Mouse (Mus musculus) adrenal gland, adult 8-10 months (tissue): ENCODE data around the gene Emc10. TPM values are rescaled to one million over a fixed set of nuclear protein-coding genes. Genes with fewer than 3 reads are reported as not detected.
A peak's percentile ranks its signal among the peaks of the same experiment; 100 is the strongest.

Experiments used
- DNase-seq: peaks from one replicate; pipeline ENCODE4 v3.0.0; 2022
- total RNA-seq, 4 experiments: library from RNA; stranded (reverse); gene quantifications; 2 replicates each; pipeline ENCODE4 v1.2.4; 2022

Gene Emc10
- total RNA-seq, 4 experiments from 2014 or later, result 99.0 to 119 (median 110) TPM

DNA sequence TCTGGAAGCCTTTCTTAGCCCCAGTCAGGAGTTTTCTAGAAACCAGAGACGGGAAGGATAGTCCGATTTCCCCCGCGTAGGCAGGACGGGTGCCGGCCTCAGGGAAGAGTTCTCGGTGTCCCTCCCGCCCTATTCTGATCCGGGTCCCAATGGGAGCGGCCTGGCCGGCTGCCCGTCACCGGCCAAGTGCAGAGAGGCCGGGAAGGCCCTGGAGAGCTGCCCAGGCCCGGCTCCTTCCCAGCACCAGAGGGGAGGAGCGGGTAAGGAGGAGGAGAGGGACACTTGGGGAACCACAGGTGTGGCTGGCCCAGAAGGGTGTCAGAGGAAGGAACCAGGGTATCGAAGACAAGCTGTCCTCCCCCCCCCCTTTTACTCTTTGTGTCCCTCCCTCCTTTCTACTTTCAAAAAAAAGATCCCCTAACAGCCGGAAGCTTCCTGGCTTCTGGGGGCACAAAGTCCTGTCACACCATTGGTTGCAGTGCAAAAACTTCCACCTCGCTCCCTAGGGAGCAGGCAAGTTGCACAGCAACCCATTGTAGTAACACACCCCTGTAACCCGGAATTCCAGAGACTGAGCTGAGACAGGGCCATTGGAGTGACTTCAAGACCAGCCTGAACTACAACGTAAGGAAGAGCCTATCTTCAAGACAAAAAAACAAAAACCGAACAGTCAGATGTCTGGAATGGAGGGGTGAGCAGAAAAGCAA is 28.9 kb upstream of the Emc10 start:
- DNase-seq, result peak; percentile 76

DNA sequence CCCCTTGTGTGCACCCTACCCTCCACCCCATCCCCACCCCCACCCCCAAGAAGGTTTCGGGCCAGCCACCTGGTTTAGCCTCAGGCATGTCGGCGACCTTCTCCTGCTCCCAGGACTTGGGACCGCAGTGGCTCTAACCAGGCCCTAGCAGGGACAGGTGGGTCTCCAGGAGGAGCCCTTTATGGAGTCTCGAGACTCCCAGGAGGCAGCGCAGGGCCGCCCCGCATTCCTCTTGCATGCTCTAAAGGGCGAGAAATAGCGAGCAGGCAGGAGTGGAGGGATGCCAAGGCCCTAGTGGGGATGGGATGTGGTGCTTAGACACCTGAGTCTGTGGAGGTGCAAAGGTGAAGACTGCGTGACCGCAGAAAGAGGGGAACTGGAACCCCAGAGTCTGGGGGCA is 28.2 kb upstream of the Emc10 start, which contains the start of gene Mybpc2:
Gene Mybpc2, minus strand, starts transcription at position 155 of the 400 bp plus-strand sequence.
- no peak for DNase-seq

DNA sequence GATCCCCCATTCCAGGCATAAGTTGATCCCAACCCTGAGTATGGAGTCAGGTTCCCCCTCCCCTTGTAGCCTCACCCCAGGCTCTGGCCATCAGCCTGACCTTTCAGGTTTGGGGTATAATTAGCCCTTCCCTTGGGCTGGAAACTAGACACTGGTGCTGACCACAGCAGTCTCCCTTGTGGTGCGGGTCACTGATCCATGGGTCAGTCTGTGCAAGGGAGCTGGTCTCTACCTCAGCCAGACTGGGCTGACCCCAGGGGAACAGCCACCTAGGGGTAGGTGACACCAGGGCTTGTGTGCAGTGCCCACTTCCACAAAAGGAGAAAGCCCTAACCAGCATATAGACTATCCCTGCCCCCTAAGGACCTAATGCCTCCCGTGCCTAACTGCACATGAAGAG is 26.7 kb upstream of the Emc10 start:
- no peak for DNase-seq

DNA sequence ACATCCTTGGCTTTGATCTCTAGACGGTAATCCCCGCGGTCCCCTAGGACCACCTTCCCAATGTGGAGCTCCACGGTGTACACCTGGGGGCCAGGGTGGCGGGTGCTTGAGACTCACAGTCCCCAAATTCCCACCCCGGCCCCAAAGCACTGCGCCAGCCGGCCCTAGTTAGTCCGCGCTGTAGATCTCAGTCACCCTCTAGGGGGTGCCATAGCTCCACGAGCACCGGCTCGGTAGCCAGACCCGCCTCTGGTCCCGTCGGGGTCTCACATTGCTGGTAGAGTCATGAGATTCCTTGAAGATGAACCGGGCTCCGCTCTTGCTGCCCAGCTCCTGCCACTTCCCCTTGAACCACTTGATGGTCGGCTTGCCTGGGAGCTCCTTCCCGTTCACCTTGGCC is 25.4 kb upstream of the Emc10 start:
- no peak for DNase-seq

DNA sequence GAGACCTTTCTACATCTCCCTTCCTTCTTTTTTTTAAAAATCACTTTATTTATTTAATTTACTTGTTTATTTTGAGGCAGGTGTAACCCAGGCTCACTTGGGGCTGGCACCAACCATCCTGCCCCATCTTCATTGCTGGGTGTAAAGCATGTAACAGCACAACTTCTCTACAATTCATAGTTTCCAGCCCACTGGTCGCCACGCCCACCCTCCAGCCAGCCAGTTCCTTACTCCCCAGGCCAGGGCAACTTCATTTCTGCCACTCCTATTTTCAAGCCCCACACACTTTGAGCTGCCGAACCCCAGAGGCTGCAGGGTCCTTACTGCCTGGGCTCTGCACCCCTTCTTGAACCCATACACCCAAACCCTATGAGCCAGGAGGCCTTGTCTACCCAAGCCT is 24.7 kb upstream of the Emc10 start:
- DNase-seq, result no peak

DNA sequence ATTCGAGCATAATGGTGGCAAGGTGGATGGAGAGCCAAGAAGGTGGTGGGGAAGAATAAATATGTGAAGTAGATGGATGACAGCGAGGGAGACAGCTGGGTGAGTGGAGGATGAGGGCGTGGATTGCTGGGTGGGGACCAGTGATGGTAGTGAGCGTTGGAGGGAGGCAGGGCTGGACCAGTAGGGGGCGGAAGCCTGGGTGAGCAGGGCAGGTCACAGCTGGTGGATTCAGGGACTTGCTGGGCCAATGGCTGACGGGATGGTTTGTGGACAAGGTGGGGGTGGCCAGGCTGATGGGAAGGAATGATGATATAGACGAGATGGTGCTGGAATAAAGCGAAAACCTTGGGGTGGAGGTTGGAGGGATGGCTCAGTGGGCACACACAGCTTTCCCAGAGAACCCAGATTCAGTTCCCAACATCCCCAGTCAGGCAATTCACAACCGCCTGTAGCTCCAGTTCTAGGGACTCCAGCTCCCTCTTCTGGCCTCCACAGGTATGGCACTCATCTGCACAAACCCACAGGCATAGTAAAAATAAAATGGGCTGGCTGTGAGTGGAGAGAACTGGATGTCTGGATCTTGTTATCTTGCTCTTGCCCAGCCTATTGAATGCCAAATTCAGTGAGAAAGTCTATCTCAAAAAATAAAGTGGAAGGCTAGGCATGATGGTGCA is 23.0 kb upstream of the Emc10 start:
- DNase-seq, result no peak

DNA sequence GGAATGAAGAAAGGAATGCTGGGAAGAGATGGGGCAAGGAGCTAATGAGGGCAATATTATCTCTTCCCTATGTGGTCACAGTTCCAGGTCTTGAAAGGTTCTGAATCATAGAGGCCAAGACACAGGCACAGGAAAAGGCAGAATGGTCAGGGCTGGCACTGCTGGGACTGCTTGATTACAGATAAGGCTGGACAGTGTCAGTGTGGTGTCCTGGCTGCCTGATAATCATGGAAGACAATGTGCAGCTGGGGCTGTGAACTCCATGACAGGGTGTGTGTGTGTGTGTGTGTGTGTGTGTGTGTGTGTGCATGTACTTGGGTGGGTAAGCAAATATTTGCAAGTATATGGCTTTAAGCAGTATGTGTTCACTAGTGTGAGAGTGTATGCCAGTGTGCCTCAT is 11.2 kb upstream of the Emc10 start:
- no peak for DNase-seq

DNA sequence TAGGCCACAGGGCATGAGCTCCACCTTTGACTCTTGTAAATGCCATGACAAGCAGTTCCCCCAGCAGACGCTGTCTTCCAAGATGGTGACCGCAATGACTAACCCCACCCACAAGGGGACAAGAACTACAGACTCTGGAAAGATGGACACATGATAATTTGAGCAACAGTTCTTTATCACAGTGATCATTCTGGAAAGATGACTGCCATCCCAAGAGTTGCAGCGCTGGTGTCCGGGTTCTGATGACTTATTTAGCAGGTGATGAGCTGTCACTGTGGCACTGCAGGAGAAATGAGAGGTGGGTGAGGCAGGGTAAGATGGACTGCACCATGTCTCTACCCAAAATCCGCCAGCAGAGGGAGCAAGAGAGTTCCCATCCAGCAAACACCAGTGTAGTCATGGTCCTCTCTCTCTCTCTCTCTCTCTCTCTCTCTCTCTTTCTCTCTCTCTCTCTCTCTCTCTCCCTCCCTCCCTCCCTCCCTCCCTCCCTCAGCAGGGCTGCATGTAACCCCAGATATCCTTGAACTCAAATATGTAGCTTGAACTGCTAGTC is 5.3 kb upstream of the Emc10 start:
- no peak for DNase-seq

DNA sequence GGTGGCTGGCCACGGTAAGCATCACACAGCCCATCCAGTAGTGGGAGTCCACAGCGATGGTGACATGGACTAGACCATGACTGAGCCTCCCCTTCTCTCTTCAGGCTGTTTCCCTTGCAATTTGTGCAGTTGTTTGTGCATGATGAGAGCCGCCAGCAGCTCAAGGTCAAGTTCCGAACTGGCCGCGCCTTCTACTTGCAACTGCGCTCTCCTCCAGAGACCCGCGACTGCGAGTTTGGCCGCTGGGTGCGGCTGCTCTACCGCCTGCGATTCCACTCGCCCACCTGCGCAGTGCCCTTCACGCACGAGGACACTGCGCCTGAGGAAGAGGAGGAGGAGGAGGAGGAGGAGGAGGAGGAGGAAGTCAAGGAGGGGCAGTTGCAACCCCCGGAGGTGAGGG is 3.7 kb upstream of the Emc10 start:
- no peak for DNase-seq

DNA sequence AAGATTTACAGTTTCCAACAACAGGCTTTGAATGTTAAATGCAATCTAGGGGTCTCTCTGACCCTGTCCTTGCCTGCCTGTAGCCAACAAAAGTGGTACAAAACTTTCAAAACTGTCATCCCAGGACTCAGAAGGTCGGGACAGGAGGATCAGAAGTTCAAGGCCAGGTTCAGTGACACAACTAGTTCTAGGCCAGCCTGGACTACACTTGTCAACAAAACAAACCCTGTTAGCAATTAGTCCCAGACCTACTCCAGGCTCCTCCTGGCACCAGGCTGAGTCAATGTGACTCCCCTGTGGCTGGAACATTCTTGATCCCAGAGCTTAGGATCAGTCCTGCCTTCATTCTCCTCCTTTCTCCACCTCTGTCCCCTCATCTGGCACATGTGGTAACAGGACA is 2.6 kb upstream of the Emc10 start:
- no peak for DNase-seq

DNA sequence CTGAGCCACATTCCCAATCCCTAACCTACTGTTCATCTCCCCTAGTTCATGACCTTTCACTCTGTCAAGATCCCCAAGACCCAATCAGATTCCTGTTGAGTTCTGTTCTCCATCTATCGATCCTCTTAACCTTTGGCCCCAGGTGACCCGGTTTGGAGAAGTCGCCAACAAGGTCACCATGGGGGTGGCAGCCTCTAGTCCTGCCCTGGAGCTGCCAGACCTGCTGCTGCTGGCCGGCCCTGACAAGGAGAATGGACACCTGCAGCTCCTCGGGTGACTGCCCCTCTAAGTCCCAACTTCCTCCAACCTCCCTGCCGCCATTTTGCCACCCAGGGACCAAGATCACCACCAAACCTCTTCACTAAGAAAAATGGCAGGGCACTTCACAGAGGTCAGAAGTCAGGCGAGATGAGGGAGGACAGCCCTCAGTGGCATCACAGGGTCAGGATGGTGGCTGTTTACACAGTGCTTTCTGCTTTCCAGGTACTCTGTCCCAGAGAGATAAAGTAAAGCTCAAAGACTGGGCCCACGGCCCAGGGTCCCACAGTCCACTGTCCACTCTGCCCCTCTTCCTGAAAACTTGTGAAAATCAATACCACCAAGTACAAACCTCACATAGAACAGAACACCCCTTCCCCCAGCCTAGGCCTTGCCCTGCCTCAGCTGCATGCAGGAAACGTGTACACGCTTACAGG is 1.2 kb upstream of the Emc10 start:
- DNase-seq, result no peak

DNA sequence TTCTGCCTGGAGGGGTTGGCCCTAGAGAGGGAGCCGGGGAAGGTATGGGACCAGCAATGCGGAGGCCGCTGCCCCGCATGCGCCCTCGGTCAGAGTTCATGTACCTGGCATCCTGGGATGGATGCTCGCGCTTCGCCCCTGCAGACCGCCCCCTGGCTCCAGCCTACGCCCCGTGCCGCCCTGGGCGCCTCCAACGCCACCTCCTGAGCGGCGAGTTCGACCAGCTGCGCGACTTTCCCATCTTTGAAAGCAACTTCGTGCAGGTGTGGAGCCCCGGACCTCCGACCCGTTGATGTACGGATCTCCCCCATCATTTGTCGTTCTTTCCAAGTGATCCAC is 411 bp upstream of the Emc10 start:
- DNase-seq, result no peak

DNA sequence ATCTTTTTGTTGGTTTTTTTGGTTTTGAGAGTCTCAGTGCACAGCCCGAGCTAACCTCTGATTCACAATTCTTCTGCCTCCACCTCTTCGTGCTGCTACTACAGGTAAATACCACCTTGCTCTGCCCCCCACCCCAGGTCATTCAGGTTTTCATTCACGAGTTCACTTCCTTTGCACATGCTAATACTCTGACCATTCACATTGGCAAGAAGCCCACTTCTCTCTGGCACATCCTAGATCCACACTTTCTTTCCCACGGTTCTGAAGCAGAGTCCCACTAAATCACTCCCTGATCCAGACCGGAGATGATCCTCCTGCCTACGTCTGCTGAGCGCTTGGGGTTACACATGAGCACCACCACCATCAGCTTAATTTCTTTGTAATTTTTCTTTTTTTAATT is 1.2 kb downstream of the Emc10 start:
- no peak for DNase-seq

DNA sequence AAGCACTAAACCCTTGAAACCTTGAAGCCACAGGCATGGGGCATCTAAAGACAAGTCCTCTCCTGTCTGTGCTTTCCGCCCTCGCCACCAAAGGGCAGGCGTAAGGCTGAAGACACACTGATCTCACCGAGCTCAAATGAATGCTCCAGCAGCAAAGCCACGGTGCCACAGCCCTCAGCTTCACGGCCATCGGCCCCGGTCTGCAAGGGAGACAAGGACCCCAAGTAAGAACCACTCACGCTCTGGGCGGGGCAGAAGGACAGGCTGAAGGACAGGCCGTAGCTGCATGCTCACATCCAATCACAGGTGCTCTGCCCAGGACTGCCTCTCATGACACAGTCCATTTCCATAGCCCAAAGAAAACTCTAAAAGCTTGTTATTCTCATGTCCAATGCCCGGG is 1.6 kb downstream of the Emc10 start:
- no peak for DNase-seq

DNA sequence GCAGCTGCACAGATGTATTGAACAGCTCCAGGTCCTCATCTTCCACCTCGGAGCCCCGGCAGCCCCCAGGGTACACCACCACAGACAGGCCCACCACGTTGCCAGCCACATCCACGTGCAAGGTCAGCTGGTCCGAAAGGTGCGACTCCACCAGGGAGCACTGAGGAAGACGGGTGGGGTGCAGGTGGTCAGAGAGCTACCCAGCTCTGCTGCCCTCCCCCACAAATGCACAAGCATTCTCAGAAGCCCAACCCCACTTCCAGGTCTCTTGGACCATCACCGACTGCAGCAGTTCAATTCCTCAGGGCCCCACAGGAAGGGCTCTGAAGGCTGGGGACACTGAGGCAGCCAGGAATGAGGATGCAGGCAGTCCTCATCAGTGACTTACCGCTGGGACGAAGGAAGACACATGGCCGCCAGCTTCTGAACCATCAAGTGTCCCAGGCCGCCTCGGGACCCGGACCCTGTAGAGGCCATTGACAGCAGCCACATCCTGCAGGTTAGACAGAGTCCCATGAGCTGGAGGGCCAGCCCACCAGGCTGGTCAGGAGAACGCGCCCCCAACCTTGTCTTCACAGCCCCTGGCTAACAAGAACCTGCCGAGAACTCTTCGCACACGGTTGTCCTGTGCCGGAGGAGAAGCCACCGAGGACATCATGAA is 4.0 kb downstream of the Emc10 start:
- no peak for DNase-seq

DNA sequence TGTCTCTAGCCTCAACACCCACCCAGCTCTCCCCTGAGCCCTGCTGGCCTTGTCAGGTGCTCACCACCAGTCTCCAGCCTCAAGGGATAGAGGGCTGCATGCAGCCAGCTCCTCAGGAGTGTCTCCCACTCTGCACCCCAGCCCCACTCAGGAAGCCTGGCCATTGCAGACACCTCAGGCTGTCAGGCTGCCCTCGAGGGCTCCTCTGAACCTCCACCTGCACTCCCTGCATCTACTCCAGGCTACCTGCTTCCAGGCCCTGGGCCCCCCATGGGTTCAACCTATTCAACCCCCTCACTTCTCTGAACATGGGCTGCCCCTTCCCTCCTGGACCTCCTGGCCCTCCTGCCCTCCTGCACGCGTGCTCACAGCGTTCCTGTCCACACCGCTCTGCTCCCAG is 4.9 kb downstream of the Emc10 start:
- DNase-seq, result no peak

DNA sequence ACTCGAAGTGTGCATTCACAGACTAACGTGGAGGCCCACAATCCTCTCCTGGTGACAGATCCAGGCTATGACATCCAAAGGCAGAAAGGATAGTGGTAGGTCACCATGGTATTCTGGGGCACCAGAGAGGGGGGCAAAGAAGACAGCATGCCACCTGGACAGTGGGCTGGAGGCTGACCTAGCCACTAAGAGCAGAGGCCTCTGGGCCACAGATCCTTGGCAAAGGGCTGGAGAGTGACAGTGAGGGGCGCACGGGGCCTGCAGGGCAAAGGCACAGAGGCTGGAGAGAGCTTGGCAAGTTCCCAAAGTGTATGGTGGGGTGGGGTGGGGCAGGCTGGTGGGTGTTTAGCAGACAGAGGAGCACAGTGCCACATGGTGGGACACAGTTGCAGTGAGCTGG is 6.0 kb downstream of the Emc10 start:
- no peak for DNase-seq

DNA sequence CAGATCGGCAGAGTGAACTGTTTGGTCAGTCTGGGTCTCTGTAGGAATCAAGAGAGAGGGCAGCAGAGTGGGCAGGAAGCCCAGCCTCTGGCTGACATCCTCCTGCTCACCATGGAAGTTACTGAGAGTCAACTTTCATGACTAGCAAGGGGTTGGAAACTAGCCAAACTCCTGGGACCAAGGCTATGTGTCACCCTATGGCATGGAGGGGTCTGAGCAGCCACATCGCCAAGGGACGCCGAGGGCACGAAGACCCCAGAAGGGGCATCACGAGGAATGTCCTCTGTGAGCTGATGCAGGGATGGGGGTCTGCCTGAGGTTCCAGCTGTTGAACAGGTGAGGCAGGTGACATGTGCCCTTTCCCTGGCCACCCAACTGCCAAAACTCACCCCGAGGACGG is 7.8 kb downstream of the Emc10 start:
- DNase-seq, result no peak

DNA sequence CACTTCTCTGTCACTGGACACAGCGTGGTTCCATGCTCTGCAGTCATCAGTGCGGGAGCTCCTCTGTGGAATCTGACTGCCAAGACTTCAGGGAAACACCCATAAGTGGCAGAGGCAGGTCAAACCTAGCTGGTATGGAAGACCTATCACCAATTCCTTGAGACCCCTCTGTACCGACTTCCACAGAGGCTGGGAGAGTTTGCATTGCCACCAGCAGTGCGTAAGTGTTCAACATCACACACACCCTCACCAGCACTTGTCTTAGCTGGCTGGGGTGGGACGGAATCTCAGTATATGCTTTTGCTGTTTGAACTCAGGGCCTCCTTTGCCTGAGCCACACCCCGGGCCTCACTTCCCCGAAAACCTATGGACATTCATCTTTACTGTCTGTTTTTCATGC is 8.4 kb downstream of the Emc10 start:
- no peak for DNase-seq

DNA sequence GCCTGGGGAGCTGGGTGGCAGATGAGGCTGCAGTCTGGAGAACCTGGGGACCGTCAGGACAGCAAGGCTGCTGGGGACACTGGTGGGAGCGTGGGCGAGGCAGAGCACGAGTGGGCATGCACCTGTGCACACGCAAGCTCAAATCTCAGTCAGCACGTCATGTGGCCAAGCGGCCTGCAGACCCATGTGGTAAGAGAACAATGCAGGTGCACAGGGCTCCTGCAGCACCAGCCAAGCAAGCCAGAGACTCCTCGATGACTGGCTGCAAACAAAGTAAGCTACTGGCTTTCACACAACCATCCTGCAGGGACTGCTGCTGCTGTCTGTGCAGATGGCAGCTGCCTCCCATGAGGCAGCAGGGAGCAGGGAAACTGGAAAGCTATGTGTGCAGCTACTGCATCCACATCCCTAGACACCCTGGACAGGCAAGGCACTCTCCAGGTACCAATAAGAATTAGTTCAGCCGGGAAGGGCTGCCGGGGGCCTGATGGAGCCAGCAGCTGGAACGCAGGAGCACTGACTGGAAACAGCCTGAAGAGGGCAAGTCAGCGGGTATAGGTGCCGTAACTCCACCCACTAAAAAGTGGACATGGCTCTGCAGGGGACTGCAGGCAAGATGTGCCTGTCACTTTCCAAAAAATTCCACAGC is 9.3 kb downstream of the Emc10 start:
- no peak for DNase-seq

DNA sequence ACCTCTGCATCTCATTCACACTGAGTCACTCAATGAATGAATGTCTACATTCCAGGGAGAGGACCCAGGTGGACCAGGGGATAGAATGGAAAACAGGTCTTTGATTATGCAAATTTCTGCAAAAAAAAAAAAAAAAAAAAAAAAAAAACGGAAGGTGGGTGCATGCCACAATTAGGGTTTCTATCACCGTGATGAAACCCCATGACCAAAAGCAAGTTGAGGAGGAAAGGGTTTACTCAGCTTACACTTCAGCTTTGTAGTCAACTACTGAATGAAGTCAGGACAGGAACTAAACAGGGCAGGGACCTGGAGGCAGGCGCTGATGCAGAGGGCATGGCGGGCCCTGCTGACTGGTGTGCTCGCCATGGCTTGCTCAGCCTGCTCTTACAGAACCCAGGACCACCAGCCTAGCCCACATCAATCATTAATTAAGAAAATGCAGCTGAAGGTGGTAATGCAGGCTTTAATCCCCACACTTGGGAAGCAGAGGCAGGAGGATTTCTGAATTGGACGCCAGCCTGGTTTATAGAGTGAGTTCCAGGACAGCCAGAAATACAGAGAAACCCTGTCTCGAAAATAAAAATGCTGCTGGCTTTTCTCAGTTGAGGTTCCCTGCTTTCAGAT is 10.6 kb downstream of the Emc10 start:
- no peak for DNase-seq
